Mouse (Mus musculus): ENCODE measurements around the gene Snx5. TPM values are rescaled to one million over a fixed set of nuclear protein-coding genes. Genes with fewer than 3 reads are reported as not detected.

Gene Snx5
- total RNA-seq, 2 experiments from 2014 or later = 64.4 to 67.4 TPM

DNA sequence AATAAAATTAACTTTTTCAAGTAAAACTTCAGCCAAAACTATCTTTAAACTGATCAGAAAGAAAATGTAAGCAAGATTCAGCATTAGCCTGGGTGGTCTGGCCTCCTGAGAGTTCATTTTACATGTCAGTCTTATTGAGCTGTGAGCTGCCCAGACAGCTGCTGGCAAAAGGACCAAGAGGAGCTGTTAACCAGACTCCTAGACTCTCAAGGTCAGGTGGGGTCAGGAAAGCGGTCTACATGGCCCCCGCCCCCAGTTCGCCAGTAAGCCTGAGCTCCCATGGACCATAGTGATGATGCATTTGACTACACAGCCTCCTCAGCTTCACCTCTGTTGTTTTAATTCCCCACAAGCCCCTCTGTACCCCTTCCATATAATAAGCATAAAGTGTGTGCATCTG lies 34.9 kb downstream of the Snx5 start:
- no peak for DNase-seq (ENCODE audit: low spot score in 2 of 2)
- intact Hi-C loops (cut with DNase I) = no loop called here

DNA sequence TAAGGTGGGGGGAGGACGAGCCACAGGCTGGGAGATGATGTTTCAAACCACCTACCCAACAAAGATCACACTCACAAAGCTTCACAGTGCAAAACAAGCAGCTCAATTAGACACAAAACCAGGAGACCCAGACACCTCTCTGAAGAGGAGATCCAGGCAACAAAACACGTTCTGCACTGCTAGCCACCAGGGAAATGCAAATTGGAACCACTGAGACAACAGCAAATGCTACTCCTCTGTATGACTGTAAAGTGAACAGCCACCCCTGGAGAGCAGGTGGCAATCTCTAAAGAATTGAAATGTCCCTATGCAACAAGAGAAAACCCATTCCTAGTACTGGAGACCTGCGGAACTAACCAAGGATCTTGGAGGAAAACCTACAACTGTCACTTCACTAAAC lies 37.2 kb downstream of the Snx5 start:
- intact Hi-C loops (cut with DNase I) = no loop called here
- no peak for DNase-seq (ENCODE audit: low spot score in 2 of 2)

DNA sequence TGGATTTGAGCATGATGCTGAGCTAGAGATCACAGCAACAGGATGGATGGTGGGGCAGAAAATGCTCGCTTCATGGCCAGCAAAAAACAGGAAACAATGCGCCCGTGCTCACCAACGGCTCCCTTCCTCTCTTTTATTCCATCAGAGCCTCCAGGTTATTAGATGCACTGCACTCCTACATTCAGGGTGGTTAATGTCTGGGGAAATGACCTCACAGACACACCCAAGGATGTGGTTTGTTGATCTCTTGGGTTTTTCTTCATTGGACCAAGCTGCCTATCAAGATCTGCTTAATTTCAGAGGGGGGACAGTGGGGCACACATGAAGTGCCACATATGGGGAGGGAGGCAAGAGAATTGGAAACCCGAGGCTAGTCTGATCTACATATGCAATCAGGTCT lies 39.6 kb downstream of the Snx5 start:
- no peak for DNase-seq (ENCODE audit: low spot score in 2 of 2)
- intact Hi-C loops (cut with DNase I) = no loop called here

DNA sequence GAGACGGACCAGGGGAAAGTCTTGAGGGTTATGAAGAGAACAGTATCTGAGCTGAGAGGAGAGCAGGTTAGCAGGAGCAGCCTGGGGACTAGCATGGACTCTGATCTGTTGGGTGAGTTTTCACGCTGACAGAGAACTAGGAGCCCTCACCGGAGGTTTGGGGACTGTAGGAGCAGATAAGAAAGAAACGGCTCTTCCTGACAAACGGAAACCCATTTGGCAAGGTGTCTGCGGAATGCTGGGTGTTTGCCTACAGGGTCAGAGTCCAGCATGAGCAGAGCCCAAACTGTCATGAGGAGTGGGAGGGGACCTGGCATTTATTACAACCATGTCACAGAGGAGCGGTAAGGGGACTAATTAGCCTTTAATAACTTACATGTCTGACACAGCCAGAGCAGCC lies 40.2 kb downstream of the Snx5 start:
- intact Hi-C loops (cut with DNase I) = no loop called here
- DNase-seq (ENCODE audit: low spot score in 2 of 2) = no peak

- intact Hi-C loops (cut with DNase I) = no loop called here
- DNase-seq (ENCODE audit: low spot score in 2 of 2) = no peak
Measured at GRCm38 (mm10) chr2:144229647-144230046, 41.1 kb downstream of the Snx5 start.

- intact Hi-C loops (cut with DNase I) = no loop called here
Measured at GRCm38 (mm10) chr2:144228521-144229346, 42.0 kb downstream of the Snx5 start.

GRCm38 (mm10) chr2:144226906-144227586 lies 43.7 kb downstream of the Snx5 start:
- DNase-seq (ENCODE audit: low spot score in 2 of 2) = no peak
- intact Hi-C loops (cut with DNase I) = no loop called here

More at GRCm38 (mm10) chr2:144228521-144229346, 42.0 kb downstream of the Snx5 start:
- DNase-seq (ENCODE audit: low spot score in 2 of 2) = no peak

DNA sequence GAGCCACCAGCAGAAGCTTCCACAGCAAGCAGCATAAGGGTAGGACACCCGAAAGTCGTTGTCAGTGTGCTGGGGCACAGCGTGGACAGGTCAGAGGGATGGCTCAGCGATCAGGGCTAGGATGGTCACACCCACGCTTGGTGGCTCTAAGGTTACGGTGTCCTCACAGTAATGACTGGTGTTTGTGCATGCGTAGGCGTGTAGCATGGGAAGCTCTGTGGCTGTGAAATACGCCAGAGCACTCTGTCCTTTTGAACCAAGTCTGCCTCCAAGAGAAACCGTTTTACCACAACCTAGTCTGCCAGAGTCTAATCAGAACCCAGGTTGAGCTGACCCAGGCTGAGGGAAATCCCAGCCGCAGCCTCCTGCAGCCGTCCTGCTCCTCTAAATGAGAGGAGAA lies 46.4 kb downstream of the Snx5 start:
- intact Hi-C loops (cut with DNase I) = no loop called here
- DNase-seq (ENCODE audit: low spot score in 2 of 2) = no peak

DNA sequence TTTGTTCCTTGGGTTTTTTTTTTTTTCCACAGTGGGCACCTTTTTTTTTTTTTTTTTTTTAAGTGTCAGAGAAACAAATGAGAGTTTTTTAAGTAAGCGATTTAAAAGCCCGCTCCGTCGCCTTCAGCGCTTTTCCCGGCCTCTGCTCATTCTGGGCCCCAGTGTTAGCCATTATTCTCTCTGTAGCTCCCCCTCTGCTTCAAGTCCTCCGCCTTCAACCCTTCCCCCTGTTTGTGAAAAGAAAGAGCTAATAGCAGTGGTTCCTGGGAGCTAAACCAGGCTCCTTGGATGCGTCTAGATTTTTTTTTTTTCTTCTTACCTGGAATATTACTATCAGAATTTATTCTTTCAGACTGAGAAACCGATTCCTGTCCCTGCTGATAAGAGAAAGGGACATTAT lies 55.1 kb downstream of the Snx5 start:
- DNase-seq (ENCODE audit: low spot score in 2 of 2) = no peak
- intact Hi-C loops (cut with DNase I) = loop anchor here (5.0 to 10.0 kb wide), 3 partner anchors 201 to 381 kb away; partner anchors contain the start of gene Rrbp1

GRCm38 (mm10) chr2:144215195-144215594 lies 55.5 kb downstream of the Snx5 start:
- peak; percentile 22 to 27 for DNase-seq (ENCODE audit: low spot score in 2 of 2)
- intact Hi-C loops (cut with DNase I) = loop anchor here (5.0 to 10.0 kb wide), 3 partner anchors 200 to 380 kb away; partner anchors contain the start of gene Rrbp1

- no peak for DNase-seq (ENCODE audit: low spot score in 2 of 2)
- intact Hi-C loops (cut with DNase I) = loop anchor here (5.0 to 10.0 kb wide), 3 partner anchors 200 to 380 kb away; partner anchors contain the start of gene Rrbp1
Measured at GRCm38 (mm10) chr2:144214508-144215185, 56.1 kb downstream of the Snx5 start.

- DNase-seq (ENCODE audit: low spot score in 2 of 2) = no peak
- intact Hi-C loops (cut with DNase I) = loop anchor here (10.0 kb wide), 2 partner anchors 199 to 379 kb away; partner anchors contain the start of gene Rrbp1
Measured at GRCm38 (mm10) chr2:144213803-144214202, 56.9 kb downstream of the Snx5 start.

DNA sequence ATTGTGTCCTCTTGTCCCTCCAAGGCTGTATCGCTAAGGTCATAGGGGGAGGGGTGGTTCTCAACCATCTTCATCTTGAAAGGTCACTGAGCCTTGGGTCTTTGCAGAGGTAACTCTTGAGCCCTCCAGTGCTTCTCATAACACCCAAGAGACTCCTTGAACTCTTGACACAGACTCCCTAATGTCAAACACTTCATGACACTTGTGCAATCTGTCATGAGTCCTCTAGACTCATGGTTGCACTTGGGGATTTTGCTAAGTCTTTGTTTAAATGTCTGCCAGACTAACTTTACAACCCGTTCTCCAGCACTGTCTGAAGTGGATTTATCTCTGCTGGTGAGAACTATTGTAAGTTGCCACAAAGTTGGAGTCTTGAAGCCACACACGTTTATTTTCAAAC lies 61.3 kb downstream of the Snx5 start:
- no peak for DNase-seq (ENCODE audit: low spot score in 2 of 2)
- intact Hi-C loops (cut with DNase I) = no loop called here

DNA sequence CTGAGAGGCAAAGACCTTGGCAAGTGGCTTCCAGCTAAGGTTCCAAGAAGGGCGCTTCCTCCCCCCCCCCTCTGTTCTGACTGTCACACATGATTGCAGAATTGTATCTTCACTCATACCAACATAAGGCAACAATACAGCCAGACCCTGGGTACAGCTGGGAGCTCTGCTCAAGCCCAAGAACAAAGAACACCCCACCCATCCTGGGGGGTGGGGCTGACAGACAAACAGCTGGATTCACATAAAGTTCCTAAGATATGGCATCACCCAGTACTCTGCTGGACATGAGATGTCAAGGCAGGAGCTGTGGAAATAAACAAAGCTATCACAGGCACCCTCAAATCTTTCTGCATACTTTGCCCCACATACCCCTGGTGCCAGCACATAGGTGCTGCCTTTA lies 63.3 kb downstream of the Snx5 start:
- intact Hi-C loops (cut with DNase I) = no loop called here
- DNase-seq (ENCODE audit: low spot score in 2 of 2) = no peak

GRCm38 (mm10) chr2:144203001-144203400 lies 67.7 kb downstream of the Snx5 start:
- intact Hi-C loops (cut with DNase I) = no loop called here
- no peak for DNase-seq (ENCODE audit: low spot score in 2 of 2)

DNA sequence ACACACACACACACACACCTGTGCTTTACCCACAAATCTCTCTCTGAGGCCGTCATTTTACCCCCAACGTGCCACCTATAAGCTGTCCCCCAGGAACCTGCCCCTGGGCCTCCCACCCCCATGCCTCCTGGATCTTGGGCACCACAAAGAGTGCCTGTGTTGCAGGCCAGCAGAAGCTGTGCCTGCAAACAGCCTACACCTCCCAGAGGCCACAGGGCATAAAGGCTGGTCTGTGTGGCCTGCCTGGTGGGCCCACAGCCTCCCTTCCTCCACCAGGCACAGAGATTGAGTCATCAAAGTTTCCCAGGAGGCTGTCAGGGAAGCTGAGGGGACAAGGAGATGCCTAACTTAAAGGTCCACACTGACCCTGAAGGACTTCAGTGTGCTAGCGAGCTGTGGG lies 68.1 kb downstream of the Snx5 start:
- intact Hi-C loops (cut with DNase I) = no loop called here
- no peak for DNase-seq (ENCODE audit: low spot score in 2 of 2)

DNA sequence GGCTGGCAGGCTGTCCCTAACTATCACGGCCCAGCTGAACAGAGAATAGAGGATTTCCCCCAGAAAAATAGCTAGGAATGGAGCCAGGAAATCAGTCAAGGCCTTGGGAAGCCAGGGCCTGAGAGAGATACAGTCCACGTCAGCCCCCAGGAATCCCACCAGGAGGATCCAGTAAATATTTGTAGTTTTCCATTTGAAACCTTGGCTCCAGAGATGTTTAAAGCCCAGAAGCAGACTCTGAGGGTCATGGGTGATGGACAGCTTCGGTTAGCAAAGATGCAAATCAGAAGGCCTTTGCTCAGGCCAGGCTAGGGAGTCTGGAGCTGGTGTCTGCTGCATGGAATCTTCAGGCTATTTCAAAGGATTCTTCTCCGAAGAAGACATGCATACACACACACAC lies 68.6 kb downstream of the Snx5 start:
- intact Hi-C loops (cut with DNase I) = no loop called here

More for the DNA sequence above, 68.6 kb downstream of the Snx5 start:
- no peak for DNase-seq (ENCODE audit: low spot score in 2 of 2)

Measured in left cerebral cortex, postnatal 14 days (tissue).